Mouse (Mus musculus): ENCODE results near the gene Ppp1r14c.

Ppp1r14c gene

GRCm38 (mm10) chr10:3512620-3513305 lies 146.9 kb downstream of the Ppp1r14c start:
- in situ Hi-C loops (cut with MboI; ENCODE audit: low pct_unique_long_range_greater_than_20kb in 1 of 2, low sequenced_read_pairs in 2 of 2, unreplicated experiment in 1 of 2) = no loop called here

GRCm38 (mm10) chr10:3513947-3514346 lies 148.1 kb downstream of the Ppp1r14c start:
- in situ Hi-C loops (cut with MboI; ENCODE audit: low pct_unique_long_range_greater_than_20kb in 1 of 2, low sequenced_read_pairs in 2 of 2, unreplicated experiment in 1 of 2) = no loop called here

Measured in mouse embryonic stem cell (cell line).